Mouse (Mus musculus): ENCODE measurements at regions not wholly inside any gene's neighbourhood (a gene's known extent, or its start where the extent isn't known, plus 50 kb on each side); places are given as distances from the start of the nearest gene placed in this dataset.

DNA sequence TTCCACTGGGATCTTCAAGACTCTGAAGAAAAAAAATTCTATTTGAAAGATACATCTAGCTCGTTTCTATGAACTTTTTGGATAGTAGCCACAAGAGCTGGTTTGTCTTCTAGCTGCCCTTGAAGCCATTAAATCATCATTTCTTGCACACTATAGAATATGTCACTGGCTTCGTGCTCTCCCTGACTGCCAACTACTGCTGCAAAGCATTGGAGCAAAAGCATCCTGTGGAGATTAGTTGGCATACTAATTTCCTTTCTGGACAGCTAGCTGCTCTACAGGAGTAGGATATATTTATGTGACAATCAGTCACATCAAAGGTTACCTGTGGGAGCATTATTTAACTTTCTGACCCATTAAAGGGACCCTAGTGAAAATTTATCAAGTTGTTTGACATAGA is 243.1 kb downstream of the Pdgfc start:
- 50% methylated on average over 2 of the region's 2 CpGs for WGBS
- H3K27ac ChIP-seq (ENCODE audit: low read depth), result no peak overlapping the region
- ATAC-seq (ENCODE audit: insufficient read depth, low read depth) (no peak), DNase-seq (ENCODE audit: low spot score) (no peak)
- TF ChIP-seq CTCF (IDR thresholded peaks at IDR 0.05; ENCODE audit: low read depth) (no peak), EP300 (IDR thresholded peaks at IDR 0.05; ENCODE audit: low read depth) (no peak)
- H3K27me3 ChIP-seq (ENCODE audit: control insufficient read depth, insufficient read depth, low read length), result no peaks in the 10 kb centered on the region
- no peak overlapping the region for H3K4me3 ChIP-seq (ENCODE audit: low read depth, low read length)
- no peaks in the 10 kb centered on the region for H3K4me1 ChIP-seq (ENCODE audit: control insufficient read depth, insufficient read depth)
- no peaks in the 10 kb centered on the region for H3K9me3 ChIP-seq (replicated peaks; ENCODE audit: control insufficient read depth, low read length)
- H3K4me2 ChIP-seq (ENCODE audit: low read depth, low read length), result no peak overlapping the region
- H3K36me3 ChIP-seq (replicated peaks; ENCODE audit: control insufficient read depth, insufficient read depth, low read length), result no peaks in the 10 kb centered on the region
- no peak overlapping the region for H3K9ac ChIP-seq (replicated peaks; ENCODE audit: low read depth, low read length)

DNA sequence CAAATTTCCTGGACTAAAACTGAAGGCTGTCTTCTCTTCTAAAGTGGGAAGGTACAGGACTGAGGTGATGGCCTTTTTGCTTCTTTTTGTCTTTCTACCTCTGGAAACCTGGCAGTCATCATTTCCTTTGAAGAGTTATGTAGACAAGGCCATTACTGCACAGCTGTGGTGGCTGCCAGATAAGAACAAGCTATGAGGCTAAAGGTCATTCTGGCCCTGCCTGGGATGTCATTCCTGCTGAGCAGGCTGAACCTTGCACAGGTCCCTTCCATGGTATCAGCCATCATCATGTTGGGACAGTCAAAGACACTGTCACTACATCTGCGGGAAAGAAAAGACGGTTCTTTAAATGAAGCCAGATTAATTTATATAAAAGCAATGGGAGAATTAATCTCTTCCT is 253.5 kb downstream of the Pdgfc start:
- H3K9ac ChIP-seq (replicated peaks; ENCODE audit: low read depth, low read length), result no peak overlapping the region
- ATAC-seq (ENCODE audit: insufficient read depth, low read depth), result no peak
- 88% methylated on average over 2 of the region's 2 CpGs for WGBS
- no peak for DNase-seq (ENCODE audit: low spot score)
- no peak overlapping the region for H3K4me2 ChIP-seq (ENCODE audit: low read depth, low read length)
- no peak overlapping the region for H3K27ac ChIP-seq (ENCODE audit: low read depth)
- no peaks in the 10 kb centered on the region for H3K36me3 ChIP-seq (replicated peaks; ENCODE audit: control insufficient read depth, insufficient read depth, low read length)
- no peaks in the 10 kb centered on the region for H3K4me1 ChIP-seq (ENCODE audit: control insufficient read depth, insufficient read depth)
- TF ChIP-seq EP300 (IDR thresholded peaks at IDR 0.05; ENCODE audit: low read depth) (no peak), CTCF (IDR thresholded peaks at IDR 0.05; ENCODE audit: low read depth) (no peak)
- no peak overlapping the region for H3K4me3 ChIP-seq (ENCODE audit: low read depth, low read length)
- H3K9me3 ChIP-seq (replicated peaks; ENCODE audit: control insufficient read depth, low read length), result no peaks in the 10 kb centered on the region
- H3K27me3 ChIP-seq (ENCODE audit: control insufficient read depth, insufficient read depth, low read length), result no peaks in the 10 kb centered on the region

GRCm38 (mm10) chr3:81292404-81292803 is 256.2 kb downstream of the Pdgfc start:
- Histone ChIP-seq H3K4me2 (ENCODE audit: low read depth, low read length) (no peak overlapping the region), H3K4me3 (ENCODE audit: low read depth, low read length) (no peak overlapping the region), H3K4me1 (ENCODE audit: control insufficient read depth, insufficient read depth) (no peaks in the 10 kb centered on the region), H3K9ac (replicated peaks; ENCODE audit: low read depth, low read length) (no peak overlapping the region), H3K9me3 (replicated peaks; ENCODE audit: control insufficient read depth, low read length) (no peaks in the 10 kb centered on the region), H3K36me3 (replicated peaks; ENCODE audit: control insufficient read depth, insufficient read depth, low read length) (no peaks in the 10 kb centered on the region), H3K27me3 (ENCODE audit: control insufficient read depth, insufficient read depth, low read length) (no peaks in the 10 kb centered on the region), H3K27ac (ENCODE audit: low read depth) (no peak overlapping the region)
- DNase-seq (ENCODE audit: low spot score), result no peak
- no peak for ATAC-seq (ENCODE audit: insufficient read depth, low read depth)
- 48% methylated on average over 2 of the region's 2 CpGs for WGBS
- TF ChIP-seq EP300 (IDR thresholded peaks at IDR 0.05; ENCODE audit: low read depth), result no peak

GRCm38 (mm10) chr3:81293186-81293819 is 257.1 kb downstream of the Pdgfc start:
- ATAC-seq (ENCODE audit: insufficient read depth, low read depth) (no peak), DNase-seq (ENCODE audit: low spot score) (no peak)
- H3K9ac ChIP-seq (replicated peaks; ENCODE audit: low read depth, low read length), result no peak overlapping the region
- no peaks in the 10 kb centered on the region for H3K36me3 ChIP-seq (replicated peaks; ENCODE audit: control insufficient read depth, insufficient read depth, low read length)
- WGBS, result 77% methylated on average over 3 of the region's 3 CpGs
- no peak overlapping the region for H3K4me2 ChIP-seq (ENCODE audit: low read depth, low read length)
- H3K4me1 ChIP-seq (ENCODE audit: control insufficient read depth, insufficient read depth), result no peaks in the 10 kb centered on the region
- no peak overlapping the region for H3K4me3 ChIP-seq (ENCODE audit: low read depth, low read length)
- TF ChIP-seq EP300 (IDR thresholded peaks at IDR 0.05; ENCODE audit: low read depth), result no peak
- TF ChIP-seq CTCF (IDR thresholded peaks at IDR 0.05; ENCODE audit: low read depth), result no peak
- H3K9me3 ChIP-seq (replicated peaks; ENCODE audit: control insufficient read depth, low read length), result no peaks in the 10 kb centered on the region
- H3K27me3 ChIP-seq (ENCODE audit: control insufficient read depth, insufficient read depth, low read length), result no peaks in the 10 kb centered on the region
- H3K27ac ChIP-seq (ENCODE audit: low read depth), result no peak overlapping the region

- Histone ChIP-seq H3K4me1 (ENCODE audit: control insufficient read depth, insufficient read depth) (no peaks in the 10 kb centered on the region), H3K4me2 (ENCODE audit: low read depth, low read length) (no peak overlapping the region), H3K9ac (replicated peaks; ENCODE audit: low read depth, low read length) (no peak overlapping the region), H3K36me3 (replicated peaks; ENCODE audit: control insufficient read depth, insufficient read depth, low read length) (no peaks in the 10 kb centered on the region), H3K9me3 (replicated peaks; ENCODE audit: control insufficient read depth, low read length) (no peaks in the 10 kb centered on the region), H3K27me3 (ENCODE audit: control insufficient read depth, insufficient read depth, low read length) (no peaks in the 10 kb centered on the region), H3K27ac (ENCODE audit: low read depth) (no peak overlapping the region), H3K4me3 (ENCODE audit: low read depth, low read length) (no peak overlapping the region)
- ATAC-seq (ENCODE audit: insufficient read depth, low read depth) (no peak), DNase-seq (ENCODE audit: low spot score) (no peak)
- TF ChIP-seq EP300 (IDR thresholded peaks at IDR 0.05; ENCODE audit: low read depth), result no peak
- no peak for TF ChIP-seq CTCF (IDR thresholded peaks at IDR 0.05; ENCODE audit: low read depth)
- WGBS, result 71% methylated on average over 5 of the region's 5 CpGs
Observed at GRCm38 (mm10) chr3:81304017-81304791, 268.0 kb downstream of the Pdgfc start.

All from heart, postnatal 0 days (tissue).